In genomic region chr7:130174525-130174924, GRCm38 (mm10) we compare ENCODE assay signal across 10 mouse cellular contexts.
DNase-seq lines count a peak whose midpoint lies in the region; ATAC-seq and TF ChIP-seq lines count a peak whose summit lies in the region.
"Had no signal": no experiment of that assay in that cellular context is flagged by ENCODE, and none has a peak within 500 bp of the region (broad histone marks: within the 10 kb centered on the region; RNA-seq: fewer than 3 reads in every experiment).

No protein-coding gene starts in this region.

- H3K27ac ChIP-seq in gastrocnemius, adult 2 months, result no peak overlapping the region
- H3K27ac ChIP-seq in limb, embryonic 12.5 days, result peak overlapping the region; percentile 64
- H3K27ac ChIP-seq in stomach, embryonic 16.5 days (ENCODE audit: low read length), result peak overlapping the region; percentile 71
- H3K27ac ChIP-seq: midbrain, embryonic 12.5 days had no signal

- peaks cover 96% of the 10 kb centered on the region for H3K36me3 ChIP-seq in limb, embryonic 12.5 days
- peaks cover 27% of the 10 kb centered on the region; the same call in 1 of the 2 replicates for H3K36me3 ChIP-seq in stomach, embryonic 16.5 days (ENCODE audit: control insufficient read depth, insufficient read depth, low read length)

- peak; percentile 6 to 31 for DNase-seq in left cerebral cortex, adult 18-20 months (ENCODE audit: low spot score in 2 of 2)
- no peak for DNase-seq in left cerebral cortex, postnatal 36 days (ENCODE audit: low spot score in 2 of 2)
- DNase-seq in gastrocnemius, adult 2 months, result peak; percentile 56
- no peak for DNase-seq in B cell, adult 2 months
- no peak for DNase-seq in right cerebral cortex, postnatal 4 days

- WGBS in limb, embryonic 12.5 days, result 61% methylated on average over 7 of the region's 7 CpGs
- whole genome bisulfite sequencing in stomach, embryonic 16.5 days, result 39% methylated on average over 7 of the region's 7 CpGs

- no peak for ATAC-seq in limb, embryonic 12.5 days (ENCODE audit: insufficient number of reproducible peaks, insufficient read depth, low FRiP score, low TSS enrichment, low read depth)
- ATAC-seq in stomach, embryonic 16.5 days (ENCODE audit: insufficient read depth, low FRiP score), result peak; percentile 59; the same call in 1 of the 2 replicates
- ATAC-seq: inflammation-experienced regulatory T-cells, adult 6 months; Patski had no signal

- no peak overlapping the region for H3K9ac ChIP-seq in limb, embryonic 12.5 days (replicated peaks)
- peak overlapping the region; percentile 36; the same call in 1 of the 2 replicates for H3K9ac ChIP-seq in stomach, embryonic 16.5 days (ENCODE audit: low read length)
- H3K9ac ChIP-seq: midbrain, embryonic 12.5 days had no signal

- H3K4me2 ChIP-seq in limb, embryonic 12.5 days, result no peak overlapping the region
- no peak overlapping the region for H3K4me2 ChIP-seq in stomach, embryonic 16.5 days (ENCODE audit: low read depth, low read length)
- H3K4me2 ChIP-seq: midbrain, embryonic 12.5 days had no signal

- no peaks in the 10 kb centered on the region for H3K27me3 ChIP-seq in limb, embryonic 12.5 days
- no peaks in the 10 kb centered on the region for H3K27me3 ChIP-seq in stomach, embryonic 16.5 days (ENCODE audit: control insufficient read depth, insufficient read depth, low read length)
- H3K27me3 ChIP-seq: Patski had no signal

- peaks cover 12% of the 10 kb centered on the region; the same call in 1 of the 2 replicates for H3K4me1 ChIP-seq in limb, embryonic 12.5 days (replicated peaks)
- peaks cover 12% of the 10 kb centered on the region for H3K4me1 ChIP-seq in stomach, embryonic 16.5 days (ENCODE audit: control insufficient read depth, insufficient read depth, low read length)
- H3K4me1 ChIP-seq: midbrain, embryonic 12.5 days had no signal

- no peak for TF ChIP-seq CTCF in gastrocnemius, adult 2 months (IDR thresholded peaks at IDR 0.05)

- no peak overlapping the region for H3K4me3 ChIP-seq in gastrocnemius, adult 2 months
- no peak overlapping the region for H3K4me3 ChIP-seq in limb, embryonic 12.5 days (replicated peaks)
- H3K4me3 ChIP-seq in stomach, embryonic 16.5 days (replicated peaks; ENCODE audit: low read length), result no peak overlapping the region
- H3K4me3 ChIP-seq: midbrain, embryonic 12.5 days had no signal

- H3K9me3 ChIP-seq in limb, embryonic 12.5 days, result no peaks in the 10 kb centered on the region
- no peaks in the 10 kb centered on the region for H3K9me3 ChIP-seq in stomach, embryonic 16.5 days (replicated peaks; ENCODE audit: control insufficient read depth, low read length)
- H3K9me3 ChIP-seq: midbrain, embryonic 12.5 days had no signal

- intact Hi-C loops in left cerebral cortex, postnatal 36 days (cut with DNase I), result no loop called here
- intact Hi-C loops in gastrocnemius, adult 2 months (cut with DNase I), result no loop called here

Comparison
In these comparisons a context has a peak if more than half of its experiments do, and no peak if none do; other contexts are left out.
1. DNase-seq: peak in left cerebral cortex, adult 18-20 months (2 of 2) and gastrocnemius, adult 2 months (single experiment); none in left cerebral cortex, postnatal 36 days (0 of 2), B cell, adult 2 months (0 of 2) and right cerebral cortex, postnatal 4 days (single experiment).